Mouse (Mus musculus) megakaryocyte progenitor cell, adult 5-6 weeks (primary cell): ENCODE data around the gene Dysf. TPM values are rescaled to one million over a fixed set of nuclear protein-coding genes. Genes with fewer than 3 reads are reported as not detected.
"Not testable (repeated sequence)": the region's sequence is repeated elsewhere in the genome, so short reads cannot be mapped to it uniquely, and the experiment has no call there.

ENCODE experiments used
- ATAC-seq: replicated peaks from 2 replicates; pipeline ENCODE4 v1.8.0; 2016; ENCODE audit warnings: mild to moderate bottlenecking, moderate TSS enrichment, inconsistent platforms; ENCODE audit not compliant: poor library complexity
- total RNA-seq, 2 experiments: library from RNA; stranded (forward) in 1 of 2; stranded (reverse) in 1 of 2; fragments of 157-497, 149-512 nt in 1 of 2; fragments of 200-1000 nt in 1 of 2; gene quantifications; 2 replicates each; pipeline versions ENCODE4 v1.2.3 to v1.2.4; 2015 to 2017

Gene Dysf
- total RNA-seq (2015) (not detected in 2 replicates), total RNA-seq (2017) (not detected in 2 replicates)

- 0 out of 2 replicates have a peak, but pooled peaks have one; percentile 29 for ATAC-seq
Measured at GRCm38 (mm10) chr6:84008363-84009171, at the start of gene Dysf. Gene Dysf, plus strand, starts transcription at chr6:84008590.

GRCm38 (mm10) chr6:83987642-83988041 lies 20.7 kb upstream of the Dysf start:
- peak; percentile 64 for ATAC-seq

- ATAC-seq: no peak
Measured at GRCm38 (mm10) chr6:84002716-84003115, 5.7 kb upstream of the Dysf start.

- no peak for ATAC-seq
Measured at GRCm38 (mm10) chr6:84004295-84004694, 4.1 kb upstream of the Dysf start.

GRCm38 (mm10) chr6:84009172-84009872 lies 932 bp downstream of the Dysf start:
- no peak for ATAC-seq

- ATAC-seq: no peak
Measured at GRCm38 (mm10) chr6:84009915-84010302, 1.5 kb downstream of the Dysf start.

- ATAC-seq: no peak
Measured at GRCm38 (mm10) chr6:84010303-84011225, 2.2 kb downstream of the Dysf start.

GRCm38 (mm10) chr6:84014961-84015683 lies 6.7 kb downstream of the Dysf start:
- not testable (repeated sequence) for ATAC-seq

GRCm38 (mm10) chr6:84016851-84017250 lies 8.5 kb downstream of the Dysf start:
- no peak for ATAC-seq

- peak; percentile 72 for ATAC-seq
Measured at GRCm38 (mm10) chr6:84017392-84017791, 9.0 kb downstream of the Dysf start.

GRCm38 (mm10) chr6:84018906-84019550 lies 10.6 kb downstream of the Dysf start:
- ATAC-seq: 0 out of 2 replicates have a peak, but pooled peaks have one; percentile 23

GRCm38 (mm10) chr6:84020002-84020401 lies 11.6 kb downstream of the Dysf start:
- no peak for ATAC-seq

GRCm38 (mm10) chr6:84021990-84022389 lies 13.6 kb downstream of the Dysf start:
- ATAC-seq: no peak

GRCm38 (mm10) chr6:84025636-84026035 lies 17.2 kb downstream of the Dysf start:
- no peak for ATAC-seq

GRCm38 (mm10) chr6:84028791-84029190 lies 20.4 kb downstream of the Dysf start:
- no peak for ATAC-seq

- no peak for ATAC-seq
Measured at GRCm38 (mm10) chr6:84029775-84030174, 21.4 kb downstream of the Dysf start.

- ATAC-seq: not testable (repeated sequence)
Measured at GRCm38 (mm10) chr6:84032516-84032915, 24.1 kb downstream of the Dysf start.

- no peak for ATAC-seq
Measured at GRCm38 (mm10) chr6:84043251-84043940, 35.0 kb downstream of the Dysf start.

GRCm38 (mm10) chr6:84044679-84045078 lies 36.3 kb downstream of the Dysf start:
- no peak for ATAC-seq
